Mouse (Mus musculus) T-cell, adult 66 days (primary cell): ENCODE measurements around the gene Klra3. TPM values are rescaled to one million over a fixed set of nuclear protein-coding genes. Genes with fewer than 3 reads are reported as not detected.

Experiments used
- total RNA-seq, 2 experiments: library from RNA; stranded (reverse); gene quantifications; 3 replicates in 1 of 2; 4 replicates in 1 of 2; pipeline ENCODE4 v1.2.4; 2023

Klra3 gene
- under 1 TPM in 1 of 2 experiments, not detected in 1; 0.59 TPM for total RNA-seq

DNA sequence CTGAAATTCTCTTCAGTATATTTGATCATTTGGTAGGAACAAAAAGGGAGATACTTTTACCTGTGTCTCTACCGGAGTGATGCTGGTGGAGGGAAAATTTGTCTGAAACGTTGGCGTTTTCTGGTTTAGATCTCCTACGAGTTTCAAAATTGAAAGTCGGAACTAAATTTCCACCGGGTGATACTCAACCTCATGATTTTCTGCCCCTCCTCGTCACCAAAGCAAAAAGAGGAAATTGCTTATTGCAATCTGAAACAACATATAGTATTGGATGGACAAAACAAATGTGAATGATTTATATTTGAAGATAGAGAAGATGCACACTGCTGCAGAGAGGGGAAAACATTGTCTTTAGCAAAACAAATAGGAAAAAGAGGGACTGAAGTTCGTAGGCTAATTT is at the start of gene Klra3:
Gene Klra3 (minus strand): TSS at position 164 of the 400 bp plus-strand sequence.

DNA sequence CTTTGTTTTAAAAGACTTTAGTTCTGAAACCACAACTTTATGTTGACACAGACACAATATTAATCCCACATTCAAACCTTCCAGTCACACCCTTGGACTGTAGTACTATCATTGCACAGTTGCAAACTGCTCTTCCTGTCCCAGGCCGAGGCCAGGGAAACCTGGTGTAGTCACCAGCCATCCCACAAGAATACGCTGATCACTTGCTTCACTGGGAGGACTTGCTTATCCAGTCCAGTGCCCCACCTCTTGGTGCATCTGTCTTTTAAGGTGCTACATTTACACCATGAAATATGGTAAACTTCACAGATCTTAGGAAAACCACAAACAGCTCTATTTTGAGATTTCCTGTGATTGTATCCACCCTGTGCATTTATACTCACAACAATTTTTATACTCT is 49.4 kb upstream of the Klra3 start, which contains the start of gene Klra1:
Gene Klra1 (minus strand): TSS at position 125 of the 400 bp plus-strand sequence.

DNA sequence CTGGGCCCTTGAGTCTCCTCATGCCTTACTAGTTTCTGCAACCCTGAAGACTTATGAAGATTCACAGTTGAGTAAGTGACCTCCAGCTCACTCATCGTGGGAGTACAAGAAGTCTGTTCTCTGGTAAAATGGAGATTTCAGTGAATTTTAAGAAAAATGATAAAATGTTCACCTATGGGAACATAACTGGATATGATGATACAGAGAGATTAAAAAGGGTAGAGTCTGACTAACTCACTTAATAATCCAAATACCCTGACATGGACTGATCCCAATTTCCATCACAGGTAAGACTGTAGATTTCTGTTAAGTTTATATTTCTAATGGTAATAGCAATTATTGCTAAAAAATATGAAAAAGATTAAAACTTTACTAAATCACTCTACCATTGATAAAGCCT is 55.5 kb downstream of the Klra3 start, which contains the start of gene Klra10:
Gene Klra10 (minus strand): TSS at position 101 of the 400 bp plus-strand sequence.

Other genes starting within 250 kb of the Klra3 start
- 1 to 10 TPM in 1 of 2 experiments, not detected in 1; 1.3 TPM for gene Klra8, start 207.7 kb downstream of the Klra3 start, total RNA-seq
- not detected for gene Klra9, start 144.5 kb downstream of the Klra3 start, total RNA-seq
- 1 to 10 TPM in 1 of 2 experiments, not detected in 1; 2.1 TPM for gene Klra7, start 104.3 kb downstream of the Klra3 start, total RNA-seq
- gene Klra10, start 55.6 kb downstream of the Klra3 start, total RNA-seq = 1 to 10 TPM in 1 of 2 experiments, not detected in 1; 1.2 TPM
- gene Klra1, start 49.3 kb upstream of the Klra3 start, total RNA-seq = not detected